Mouse (Mus musculus) megakaryocyte, embryonic 14.5 days (primary cell): ENCODE data around the gene Nrxn1.

ENCODE experiments used
- FLI1 ChIP-seq: IDR thresholded peaks from 2 replicates; pipeline ENCODE4 v1.6.1; 2012; ENCODE audit warnings: low read length, inconsistent platforms, mixed read lengths
- GATA1 ChIP-seq: IDR thresholded peaks from 3 replicates; pipeline ENCODE4 v1.6.1; 2012; ENCODE audit warnings: mixed read lengths, low read length, inconsistent platforms, borderline replicate concordance

GRCm38 (mm10) chr17:90628469-90628868, 464.4 kb downstream of the Nrxn1 start:
- TF ChIP-seq GATA1 (no peak), FLI1 (no peak)
